Mouse (Mus musculus) CD8-positive naive resting alpha-beta T cell, adult 2 months (primary cell): ENCODE measurements around the gene Lin9.
"Not testable (repeated sequence)": the region's sequence is repeated elsewhere in the genome, so short reads cannot be mapped to it uniquely, and the experiment has no call there.

Experiments
- DNase-seq, 2 experiments: peaks; one replicate each; pipeline ENCODE4 v3.0.0; 2022; ENCODE audit warnings: low read depth in 2 of 2, low spot score in 2 of 2

Lin9 gene

GRCm38 (mm10) chr1:180641137-180641517 lies at the start of gene Lin9:
Lin9 (plus strand) TSS chr1:180641150.
- DNase-seq: peak; percentile 84 to 89

- no peak for DNase-seq
Observed at GRCm38 (mm10) chr1:180600578-180600977, 40.4 kb upstream of the Lin9 start.

GRCm38 (mm10) chr1:180601806-180602205 lies 39.1 kb upstream of the Lin9 start:
- DNase-seq: no peak

GRCm38 (mm10) chr1:180604579-180604978 lies 36.4 kb upstream of the Lin9 start:
- DNase-seq: no peak

GRCm38 (mm10) chr1:180606106-180606505 lies 34.8 kb upstream of the Lin9 start:
- DNase-seq: no peak

GRCm38 (mm10) chr1:180606796-180607577 lies 34.0 kb upstream of the Lin9 start:
- DNase-seq: no peak

GRCm38 (mm10) chr1:180607578-180607879 lies 33.4 kb upstream of the Lin9 start:
- DNase-seq: no peak

- not testable (repeated sequence) for DNase-seq
Observed at GRCm38 (mm10) chr1:180611842-180612241, 29.1 kb upstream of the Lin9 start.

- no peak for DNase-seq
Observed at GRCm38 (mm10) chr1:180616762-180617161, 24.2 kb upstream of the Lin9 start.

- DNase-seq: no peak
Observed at GRCm38 (mm10) chr1:180622389-180622788, 18.6 kb upstream of the Lin9 start.

GRCm38 (mm10) chr1:180623911-180624310 lies 17.0 kb upstream of the Lin9 start:
- DNase-seq: no peak

- DNase-seq: no peak
Observed at GRCm38 (mm10) chr1:180626141-180626540, 14.8 kb upstream of the Lin9 start.

GRCm38 (mm10) chr1:180637796-180638195 lies 3.2 kb upstream of the Lin9 start:
- not testable (repeated sequence) for DNase-seq

GRCm38 (mm10) chr1:180639416-180640401 lies 1.2 kb upstream of the Lin9 start:
- DNase-seq: no peak

GRCm38 (mm10) chr1:180640605-180641125 lies 285 bp upstream of the Lin9 start:
- DNase-seq: peak in 1 of 2 experiments; percentile 10

GRCm38 (mm10) chr1:180641518-180642227 lies 723 bp downstream of the Lin9 start:
- peak in 1 of 2 experiments; percentile 41 for DNase-seq

GRCm38 (mm10) chr1:180642228-180642564 lies 1.2 kb downstream of the Lin9 start:
- DNase-seq: no peak

- no peak for DNase-seq
Observed at GRCm38 (mm10) chr1:180691284-180691683, 50.3 kb downstream of the Lin9 start.

- no peak for DNase-seq
Observed at GRCm38 (mm10) chr1:180696626-180697352, 55.8 kb downstream of the Lin9 start, which contains the start of gene Mixl1. Mixl1 (minus strand) TSS chr1:180697034.

- no peak for DNase-seq
Observed at GRCm38 (mm10) chr1:180698063-180698462, 57.1 kb downstream of the Lin9 start.

GRCm38 (mm10) chr1:180703400-180703799 lies 62.5 kb downstream of the Lin9 start:
- no peak for DNase-seq
